Mouse (Mus musculus): ENCODE data around the gene Pheta1.

- TF ChIP-seq CTCF (IDR thresholded peaks at IDR 0.05; ENCODE audit: extremely low read depth, insufficient read depth, low read length) (no peak), POLR2A (IDR thresholded peaks at IDR 0.05; ENCODE audit: extremely low read depth, insufficient read depth, low read length) (no peak)
Observed at GRCm38 (mm10) chr5:121821552-121821951, 27.2 kb upstream of the Pheta1 start.

Data from cortical plate, adult 2 months (tissue).